Mouse (Mus musculus) right cerebral cortex, adult 18-20 months (tissue): ENCODE measurements around the gene Faim.

Experiments used
- DNase-seq: peaks from one replicate; pipeline ENCODE4 v3.0.0; 2022; ENCODE audit warnings: mixed read lengths

Gene Faim

DNA sequence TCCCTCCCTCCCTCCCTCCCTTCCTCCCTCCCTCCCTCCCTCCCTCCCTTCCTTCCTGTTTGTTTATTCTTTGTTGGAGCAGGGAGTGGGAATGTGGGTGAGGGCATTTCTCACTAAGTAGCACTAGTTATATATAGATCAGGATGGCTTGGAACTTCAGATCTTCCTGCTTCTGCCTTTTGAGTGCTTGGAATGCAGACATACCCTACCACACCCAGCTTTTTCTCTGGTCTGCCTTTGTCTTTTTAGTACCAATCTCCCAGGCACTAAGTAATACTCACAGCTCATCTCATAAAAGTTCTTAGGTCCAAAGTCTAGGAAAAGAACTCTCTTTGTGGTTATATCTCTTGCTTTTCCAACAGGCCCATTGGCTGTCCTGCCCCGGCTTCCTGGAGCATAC is 10.1 kb upstream of the Faim start:
- DNase-seq = no peak

DNA sequence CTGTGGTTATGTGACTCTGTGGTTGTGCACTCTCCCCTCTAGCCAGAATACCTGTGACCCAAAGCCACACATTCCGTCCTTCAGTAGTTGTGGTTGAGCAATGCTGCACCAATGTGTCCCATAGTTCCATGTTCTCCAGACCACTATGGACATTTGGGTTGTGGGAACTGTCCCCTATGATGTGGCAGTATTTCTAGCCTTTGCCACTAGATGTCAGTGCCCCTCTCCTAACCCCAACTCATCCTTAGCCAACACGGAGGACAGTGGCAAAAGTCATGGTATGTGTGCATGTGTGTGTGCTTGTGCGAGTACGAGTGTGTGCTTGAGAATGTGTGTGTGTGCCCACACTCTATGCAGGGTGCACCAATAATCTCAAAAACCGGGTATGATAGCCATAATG is 9.7 kb upstream of the Faim start:
- no peak for DNase-seq

DNA sequence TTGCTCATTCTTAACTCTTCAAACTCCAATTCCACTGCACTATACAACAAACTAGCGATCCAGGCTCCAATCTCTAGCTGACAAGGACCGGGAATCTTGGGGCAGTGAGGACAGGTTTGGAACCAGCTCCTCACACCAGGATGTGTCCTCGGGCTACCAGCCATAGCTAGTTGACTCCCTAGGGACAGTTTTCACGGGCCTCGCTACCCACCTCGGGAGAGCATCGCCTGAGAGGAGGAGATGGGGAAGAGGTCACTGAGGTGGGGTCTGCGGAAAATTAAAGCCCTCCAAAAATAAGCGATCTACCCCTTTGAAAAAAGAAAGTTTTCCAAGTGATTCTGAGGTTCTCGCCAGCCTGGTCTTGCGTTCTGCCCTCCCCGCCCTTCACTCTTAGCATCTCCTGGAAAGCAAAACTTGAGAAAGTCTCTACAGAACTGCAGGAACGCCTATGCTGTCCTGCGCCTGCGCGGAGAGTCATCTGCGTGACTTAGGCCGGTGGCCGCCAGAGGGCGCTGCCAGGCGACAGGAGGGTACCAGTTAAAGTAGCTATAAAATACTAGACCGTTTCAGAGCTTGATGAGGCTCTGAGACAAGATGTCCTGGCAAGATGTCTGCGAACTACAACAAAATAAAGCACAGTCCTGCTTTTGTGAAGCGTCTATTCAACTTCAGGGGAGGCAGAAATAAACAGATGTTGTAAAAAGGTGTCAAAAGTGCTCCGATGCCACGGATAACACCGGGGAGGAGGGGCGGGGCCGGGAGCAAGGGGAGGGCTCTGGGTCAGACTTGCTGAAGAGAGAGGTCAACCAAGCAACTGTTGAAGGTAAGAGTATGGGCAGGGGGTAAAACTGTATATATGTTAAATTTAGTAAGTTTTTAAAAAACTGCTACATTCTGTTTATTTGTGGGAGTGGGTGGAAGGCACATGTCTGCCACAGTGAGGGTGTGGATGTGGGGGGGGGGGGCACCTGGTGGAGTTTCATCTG is 6.4 kb upstream of the Faim start:
- DNase-seq = peak; percentile 86

DNA sequence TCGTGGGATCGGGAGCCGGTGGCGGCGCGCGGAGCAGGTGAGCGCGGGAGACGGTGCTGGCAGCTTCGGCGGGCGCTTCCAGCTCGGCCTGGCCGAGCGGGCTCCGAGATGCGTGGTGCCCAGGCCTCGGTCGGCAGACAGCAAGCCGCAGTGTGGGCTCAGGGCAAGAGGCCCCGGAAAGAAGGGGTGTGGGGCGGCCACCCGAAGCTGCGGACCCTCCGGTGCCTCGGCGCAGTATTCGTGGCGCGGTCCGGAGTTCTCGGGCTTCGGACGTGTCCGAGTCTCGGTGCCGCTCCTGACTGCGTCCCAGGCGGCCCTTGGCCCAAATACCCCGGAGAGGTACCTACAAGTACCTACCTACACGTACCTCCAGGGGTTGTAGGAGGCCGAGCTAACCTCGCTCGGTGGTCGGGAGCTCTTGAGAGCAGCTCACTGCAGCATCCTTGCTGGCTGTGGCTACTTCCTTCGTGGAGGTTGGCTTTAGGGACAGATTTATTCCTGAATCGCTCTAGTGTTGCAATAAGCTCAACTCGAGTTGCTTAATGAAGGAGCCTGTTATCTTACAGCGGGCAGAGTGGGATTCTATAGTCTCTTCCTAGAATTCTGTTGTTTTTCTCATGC is 413 bp downstream of the Faim start:
- no peak for DNase-seq

DNA sequence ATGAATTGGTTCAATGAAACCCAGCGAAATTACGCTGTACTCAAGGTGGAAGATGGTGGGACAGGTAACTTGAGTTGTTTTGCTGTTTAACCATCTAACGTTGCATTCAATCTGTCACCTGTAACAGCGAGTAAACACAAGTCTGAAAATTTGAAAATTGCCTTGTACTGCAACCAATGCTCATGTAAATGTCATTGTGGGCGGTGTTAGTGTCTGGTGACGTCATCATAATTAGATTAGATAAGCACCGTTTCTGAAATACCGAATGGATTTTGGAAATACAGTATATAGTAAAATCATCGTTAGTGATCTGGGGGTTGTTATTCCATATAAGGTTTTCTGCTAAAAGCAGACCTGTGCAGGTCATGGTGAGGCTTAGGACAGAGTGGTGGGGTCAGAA is 958 bp downstream of the Faim start:
- DNase-seq = no peak

DNA sequence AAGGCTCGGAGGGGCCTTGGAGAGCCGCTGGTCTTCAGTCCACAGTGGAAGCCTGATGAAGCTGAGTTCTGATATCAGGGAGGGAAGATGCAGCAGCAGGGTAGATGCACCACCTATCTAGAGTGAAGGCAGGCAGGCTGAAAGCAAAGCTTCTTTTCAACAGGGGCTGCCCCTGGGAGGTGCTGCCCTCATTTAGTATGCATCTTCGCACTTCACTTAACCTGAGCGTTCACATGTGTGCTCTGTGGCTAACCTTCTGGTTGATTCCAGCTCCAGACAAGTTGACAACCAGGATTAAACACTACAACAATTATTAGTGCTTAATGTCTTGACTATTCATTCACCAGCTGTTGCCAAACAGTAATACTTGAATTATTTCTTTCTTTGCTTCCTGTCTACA is 7.9 kb downstream of the Faim start:
- DNase-seq = no peak

DNA sequence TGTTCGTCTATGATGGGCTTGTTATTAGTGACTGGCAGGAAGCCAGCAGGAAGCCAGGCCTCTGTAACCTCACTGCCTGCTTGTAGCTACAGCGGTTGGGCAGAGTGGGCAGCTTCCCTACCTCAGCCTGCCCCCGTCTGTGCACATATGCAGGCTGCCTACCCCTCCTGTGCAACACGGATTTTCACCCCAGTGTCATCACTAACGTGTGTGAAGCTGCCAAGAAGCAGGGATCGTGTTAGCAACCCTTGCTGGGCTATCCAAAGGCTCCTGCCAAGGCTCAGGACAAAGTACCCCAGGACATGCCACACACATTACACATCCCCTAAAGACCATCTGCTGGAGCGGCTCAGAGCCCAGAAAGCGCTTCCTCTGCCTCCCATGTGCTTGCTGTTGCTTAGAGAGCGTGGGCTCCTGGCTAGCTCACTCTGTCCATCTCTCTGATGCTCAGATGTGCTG is 13.7 kb downstream of the Faim start:
- peak; percentile 46 for DNase-seq

DNA sequence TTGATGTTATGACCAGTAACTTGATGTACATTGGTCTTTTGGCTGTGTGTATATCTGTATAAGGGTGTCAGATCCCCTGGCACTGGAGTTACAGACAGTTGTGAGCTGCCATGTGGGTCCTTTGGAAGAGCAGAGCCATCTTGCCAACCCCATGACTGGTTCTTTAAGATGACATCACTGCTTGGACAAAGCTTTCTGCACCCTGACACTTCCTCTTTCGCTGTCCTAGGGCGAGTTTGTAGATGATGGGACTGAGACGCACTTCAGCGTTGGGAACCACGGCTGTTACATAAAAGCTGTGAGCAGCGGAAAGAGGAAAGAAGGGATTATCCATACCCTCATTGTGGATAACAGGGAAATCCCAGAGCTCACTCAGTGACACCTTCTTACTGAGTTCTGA is 15.2 kb downstream of the Faim start:
- DNase-seq = no peak

DNA sequence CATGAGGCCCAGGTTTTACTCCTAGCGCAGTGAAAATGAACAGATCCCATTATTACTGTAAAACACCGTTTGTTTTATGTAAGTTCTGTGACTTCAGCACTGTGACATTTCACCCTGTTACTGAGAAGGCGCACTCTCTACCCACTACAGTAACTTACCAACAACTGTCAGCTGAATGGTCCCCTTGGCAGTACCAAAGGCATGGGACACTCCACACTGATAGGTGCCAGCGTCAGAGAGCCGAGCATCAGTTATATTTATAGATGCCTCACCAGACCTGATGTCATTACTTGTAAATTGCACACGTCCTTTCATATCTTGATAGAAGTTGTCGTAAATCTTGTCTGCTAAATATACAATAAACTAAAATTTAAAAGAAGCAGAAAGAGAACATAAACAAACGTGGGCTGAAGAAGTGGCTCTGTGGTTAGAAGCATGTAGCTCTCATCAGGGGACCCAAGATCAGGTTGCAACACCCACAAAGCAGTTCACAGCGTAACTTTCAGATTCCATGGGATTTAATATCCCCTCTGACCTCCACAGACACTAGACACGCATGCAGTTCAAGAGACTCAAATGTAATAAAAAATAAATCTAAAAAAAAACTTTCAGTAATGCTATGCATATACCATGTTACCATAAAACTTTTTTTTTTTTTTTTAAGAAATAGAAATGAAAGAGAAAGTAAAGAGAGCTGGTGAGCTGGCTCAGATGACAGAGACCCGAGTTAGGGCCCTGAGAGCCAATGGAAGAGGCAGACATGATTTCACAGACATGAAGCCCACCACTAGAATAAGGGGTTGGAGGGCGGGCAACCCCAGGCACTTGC is 23.1 kb downstream of the Faim start:
- DNase-seq = no peak

DNA sequence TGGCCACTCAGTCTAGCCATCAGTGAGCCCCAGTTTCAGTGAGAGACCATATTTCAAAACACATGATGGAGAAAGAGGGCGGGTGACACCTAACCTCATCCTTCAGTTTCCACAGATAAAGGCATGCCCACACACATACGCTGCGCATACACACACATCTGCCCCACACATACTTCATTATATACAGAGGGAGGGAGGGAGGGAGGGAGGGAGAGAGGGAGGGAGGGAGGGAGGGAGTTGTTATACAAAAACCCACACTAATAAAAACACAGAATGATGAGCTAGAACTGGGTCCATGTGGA is 23.7 kb downstream of the Faim start:
- no peak for DNase-seq

DNA sequence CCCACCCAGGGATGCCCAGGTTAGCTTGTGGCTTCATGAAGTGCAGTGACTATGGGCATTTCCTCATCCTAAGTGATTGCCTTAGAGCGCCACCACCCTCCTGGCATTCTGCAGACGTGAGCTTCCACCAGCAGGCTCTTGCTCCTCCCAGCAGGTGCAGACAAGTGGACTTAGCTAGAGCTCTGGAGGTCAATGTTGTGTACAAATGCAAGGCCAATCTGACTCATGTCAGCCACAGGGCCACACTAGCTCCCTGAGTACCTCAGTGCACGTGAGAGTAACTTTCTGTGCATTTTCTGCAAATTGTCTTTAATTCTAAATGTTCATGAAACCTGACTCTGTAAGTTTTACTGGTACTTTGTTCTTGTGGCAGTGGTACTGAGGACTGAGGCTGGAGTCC is 30.1 kb downstream of the Faim start:
- no peak for DNase-seq

DNA sequence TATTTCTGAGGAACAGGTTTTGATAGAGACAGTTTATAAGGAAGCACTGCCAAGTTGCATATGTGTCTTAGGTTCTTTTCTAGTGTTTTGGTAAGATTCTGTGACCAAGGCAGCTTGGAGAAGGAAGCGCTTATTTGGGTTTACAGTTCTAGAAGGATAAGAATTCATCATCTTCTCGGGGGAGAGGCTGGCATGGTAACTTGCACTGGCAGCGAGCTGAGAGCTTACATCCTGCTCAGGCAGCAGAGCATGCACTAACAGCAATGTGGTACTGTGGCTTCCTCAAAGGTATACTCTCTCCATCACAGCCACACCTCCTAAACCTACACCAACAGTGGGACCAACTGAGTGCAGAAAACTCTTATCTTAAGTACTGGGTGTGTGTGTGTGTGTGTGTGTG is 30.6 kb downstream of the Faim start:
- no peak for DNase-seq

DNA sequence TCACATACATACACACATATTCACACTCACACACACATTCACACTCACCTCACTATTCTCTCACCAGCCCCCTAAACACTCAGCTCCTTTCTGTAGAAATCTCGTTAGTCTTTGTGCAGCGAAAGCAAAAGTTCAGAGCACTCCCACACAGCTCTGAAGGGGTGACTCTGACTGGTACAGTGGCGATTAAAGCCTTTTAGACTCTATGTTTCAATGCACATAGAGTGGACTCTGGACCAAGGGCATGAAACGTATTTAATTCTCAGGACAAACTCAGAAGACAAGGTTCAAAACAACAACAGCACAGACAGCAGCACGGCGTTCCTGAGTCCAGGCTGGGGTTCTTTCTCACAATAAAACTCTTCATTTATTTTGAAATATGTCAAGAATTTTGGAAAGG is 31.5 kb downstream of the Faim start:
- no peak for DNase-seq

DNA sequence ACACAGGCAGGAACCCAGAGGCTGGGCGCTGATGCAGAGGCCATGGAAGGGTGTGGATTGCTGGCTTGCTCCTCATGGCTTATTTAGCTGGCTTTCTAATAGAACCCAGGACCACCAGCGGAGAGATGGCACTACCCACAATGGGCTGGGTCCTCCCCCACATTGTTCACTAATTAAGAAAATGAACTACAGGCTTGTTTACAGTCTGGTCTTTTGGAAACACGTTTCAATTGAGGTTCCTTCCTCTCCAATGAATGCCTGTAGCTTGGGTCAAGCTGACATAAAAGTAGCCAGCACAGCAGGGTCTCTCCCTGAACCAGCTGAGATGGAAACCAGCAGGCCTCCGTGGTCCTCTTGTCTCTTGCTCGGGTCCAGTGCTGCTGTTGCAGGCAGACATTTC is 35.0 kb downstream of the Faim start:
- no peak for DNase-seq

DNA sequence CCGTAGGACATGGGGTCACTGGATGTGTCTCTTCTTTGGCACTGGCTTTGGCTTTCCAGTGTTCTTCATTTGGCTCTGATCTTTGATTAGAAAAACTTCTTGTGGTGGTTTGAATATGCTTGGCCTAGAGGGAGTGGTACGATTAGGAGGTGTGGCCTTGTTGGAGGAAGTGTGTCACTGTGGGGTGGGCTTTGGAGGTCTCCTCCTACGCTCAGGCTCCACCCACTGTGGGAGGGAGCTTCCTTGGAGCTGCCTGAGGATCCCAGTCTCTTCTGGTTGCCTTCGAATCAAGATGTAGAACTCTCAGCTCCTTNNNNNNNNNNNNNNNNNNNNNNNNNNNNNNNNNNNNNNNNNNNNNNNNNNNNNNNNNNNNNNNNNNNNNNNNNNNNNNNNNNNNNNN is 35.6 kb downstream of the Faim start:
- DNase-seq = no peak

DNA sequence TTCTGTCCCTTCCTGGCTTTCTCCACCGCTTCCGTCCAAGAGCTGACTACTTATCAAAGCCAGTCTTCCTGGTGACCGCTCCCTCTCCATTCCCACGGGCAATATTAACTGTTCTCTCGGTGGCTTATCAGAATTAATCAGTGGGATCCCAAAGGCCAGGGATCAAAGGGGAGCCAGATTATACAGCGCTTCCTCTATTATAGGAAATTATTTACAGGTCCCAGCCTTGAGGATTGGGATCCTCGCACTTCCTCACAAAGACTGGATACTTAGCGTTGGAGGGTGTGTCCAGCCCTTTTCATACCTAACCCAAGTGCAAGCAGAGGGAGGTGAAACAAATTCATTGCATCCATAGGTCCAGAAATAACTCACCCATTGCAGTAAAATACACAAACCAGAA is 45.9 kb downstream of the Faim start:
- DNase-seq = no peak

DNA sequence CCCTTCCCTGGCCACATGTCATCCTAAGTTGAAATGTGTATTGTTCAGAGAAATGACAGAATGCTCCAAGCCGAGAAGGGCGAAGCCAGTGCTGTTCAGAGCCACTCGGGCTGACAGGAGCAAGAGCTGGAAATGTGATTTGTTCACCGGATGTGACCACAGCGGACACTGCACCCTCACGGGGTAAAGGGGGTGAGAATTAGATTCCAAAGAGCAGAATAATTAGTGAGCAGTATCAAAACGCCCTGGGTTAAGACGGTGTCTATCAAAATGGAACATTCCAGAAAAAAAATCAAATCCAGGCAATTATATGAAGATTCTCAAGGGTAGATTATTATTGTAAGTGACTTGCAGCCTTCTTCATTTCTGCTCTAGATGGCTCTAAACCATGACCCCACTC is 47.9 kb downstream of the Faim start:
- DNase-seq = no peak

DNA sequence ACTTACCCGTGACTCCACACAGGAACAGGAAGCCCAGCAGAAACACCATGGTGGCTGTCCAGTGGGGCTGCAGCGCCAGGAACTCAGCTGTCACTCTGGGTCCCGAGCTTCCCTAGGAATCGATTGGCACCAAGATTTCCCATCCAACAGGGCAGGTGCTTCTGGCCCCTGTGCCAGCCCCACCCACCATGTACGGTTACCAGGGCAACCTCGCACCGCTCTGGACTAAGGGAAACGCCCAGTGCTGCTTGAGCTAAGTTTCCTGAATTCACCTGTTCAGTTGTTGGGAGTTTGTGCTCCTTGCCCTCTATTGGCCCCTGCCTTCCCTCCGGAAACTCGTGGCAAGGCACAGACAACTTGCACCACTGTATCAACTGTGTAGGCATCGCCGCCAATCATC is 49.4 kb downstream of the Faim start, which contains the start of gene Gm1123:
Gene Gm1123 (minus strand): TSS at position 141 of the 400 bp plus-strand sequence.
- DNase-seq = no peak

DNA sequence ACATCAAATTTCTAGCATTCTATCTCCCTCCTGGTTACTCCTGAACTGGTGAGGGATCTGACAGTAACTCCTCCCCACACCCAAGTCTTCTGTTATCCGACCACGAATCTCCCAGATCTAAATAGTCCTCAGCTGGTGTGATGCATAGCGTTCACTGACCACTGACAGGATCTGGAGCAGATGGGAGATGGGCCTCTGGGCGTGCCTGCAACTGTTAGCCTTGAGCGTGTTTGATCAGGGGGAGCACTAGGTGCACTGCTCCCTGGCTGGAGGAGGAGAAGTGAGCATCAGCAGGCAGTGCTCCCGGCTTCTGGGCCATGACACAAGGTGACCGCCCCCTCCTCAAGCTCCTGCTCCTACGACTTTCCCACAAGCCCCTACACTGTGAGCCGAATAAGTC is 55.8 kb downstream of the Faim start:
- no peak for DNase-seq

DNA sequence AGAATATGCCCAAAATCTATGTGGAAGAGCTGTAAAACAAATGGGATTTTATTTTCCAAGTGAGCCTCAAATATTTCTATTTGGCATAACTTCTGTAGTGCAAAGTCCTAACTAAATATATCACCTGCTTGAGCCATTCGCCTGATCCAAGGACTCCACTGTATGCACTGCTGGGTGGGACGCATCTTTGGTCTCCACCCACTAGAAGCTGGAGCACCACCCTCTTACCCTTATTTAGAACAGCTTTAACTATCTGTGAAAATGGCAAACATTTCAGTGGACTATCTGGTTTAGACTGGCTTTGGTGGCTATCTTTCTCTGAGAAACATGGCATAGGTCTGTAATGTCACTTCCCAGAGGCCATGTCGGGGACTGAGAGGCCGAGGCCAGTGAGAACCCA is 56.5 kb downstream of the Faim start:
- no peak for DNase-seq

DNA sequence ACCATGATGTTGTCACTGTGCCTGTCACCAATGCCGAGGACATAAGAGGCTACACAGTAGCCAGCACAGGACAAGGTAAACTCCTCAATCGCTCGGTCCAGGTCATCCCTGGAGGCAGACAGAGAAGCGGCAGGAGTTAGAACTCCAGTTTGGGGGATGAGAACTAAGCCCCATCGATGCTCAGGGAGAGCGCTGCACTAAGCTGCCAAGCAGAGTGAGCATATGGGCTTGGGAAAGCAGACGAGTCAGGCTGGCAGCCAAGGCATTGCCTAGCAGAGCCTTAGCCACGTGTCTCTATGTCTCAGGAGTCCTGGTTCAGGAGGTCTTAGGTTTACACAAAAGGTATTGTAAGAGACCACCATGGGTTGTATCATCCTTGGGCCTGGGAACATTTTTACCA is 58.6 kb downstream of the Faim start:
- DNase-seq = no peak

DNA sequence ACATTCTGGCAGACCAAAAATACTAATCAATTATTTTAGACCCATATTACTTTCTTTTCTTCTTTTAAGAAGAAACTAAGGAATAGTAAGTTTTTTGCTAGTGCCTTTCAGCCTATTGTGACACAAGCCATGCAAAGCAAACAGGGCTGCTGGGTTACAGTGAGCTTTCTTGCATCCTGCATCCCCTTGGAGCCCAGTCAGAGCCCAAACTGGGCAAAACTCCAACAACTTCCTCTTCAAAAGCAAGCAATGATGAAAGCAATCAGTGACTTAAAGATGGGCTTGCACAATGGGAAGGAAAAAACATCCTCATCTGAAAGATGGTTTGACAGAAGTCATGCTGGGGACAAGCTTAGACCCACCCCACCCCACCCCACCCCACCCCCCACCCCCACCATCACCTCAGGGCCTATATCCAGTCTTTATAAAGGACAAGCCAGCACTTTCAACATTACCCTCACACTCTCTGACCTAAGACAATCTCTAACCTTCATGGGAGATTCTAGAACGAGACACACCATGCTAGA is 62.6 kb downstream of the Faim start:
- DNase-seq = no peak

DNA sequence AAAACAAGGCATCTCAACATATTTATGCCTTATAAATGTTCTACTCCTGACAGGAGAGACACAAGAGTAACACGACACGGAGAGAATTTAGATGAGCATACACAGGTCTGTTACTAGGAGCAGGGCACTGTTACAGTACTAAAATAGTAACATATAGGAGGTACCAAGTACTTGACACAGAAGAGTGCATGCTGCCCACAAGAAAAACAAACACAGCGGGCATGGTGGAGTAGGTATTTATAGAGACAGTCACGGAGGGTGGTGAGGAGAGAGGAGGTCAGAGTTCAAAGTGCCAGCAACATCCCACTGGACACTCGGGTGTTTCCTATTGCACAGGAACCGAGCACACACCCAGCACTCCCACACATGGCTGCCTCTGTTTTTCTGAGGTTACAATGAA is 63.6 kb downstream of the Faim start:
- no peak for DNase-seq
